Mouse (Mus musculus) embryo, embryonic 10.5 days (tissue): ENCODE measurements around the gene Tmem108.
A peak's percentile ranks its signal among the peaks of the same experiment; 100 is the strongest.
"Not testable (repeated sequence)": the region's sequence is repeated elsewhere in the genome, so short reads cannot be mapped to it uniquely, and the experiment has no call there.

Experiments
- DNase-seq: peaks from one replicate; pipeline ENCODE4 v3.0.0-alpha.2; 2015; ENCODE audit warnings: low spot score

Gene Tmem108

GRCm38 (mm10) chr9:103681741-103682330 lies 79.8 kb downstream of the Tmem108 start:
- DNase-seq: peak; percentile 32

GRCm38 (mm10) chr9:103679234-103679633 lies 82.4 kb downstream of the Tmem108 start:
- DNase-seq: no peak

- DNase-seq: no peak
Observed at GRCm38 (mm10) chr9:103678531-103679060, 83.0 kb downstream of the Tmem108 start.

- no peak for DNase-seq
Observed at GRCm38 (mm10) chr9:103677811-103678210, 83.8 kb downstream of the Tmem108 start.

- DNase-seq: no peak
Observed at GRCm38 (mm10) chr9:103675721-103676480, 85.7 kb downstream of the Tmem108 start.

- no peak for DNase-seq
Observed at GRCm38 (mm10) chr9:103672881-103673280, 88.8 kb downstream of the Tmem108 start.

- DNase-seq: not testable (repeated sequence)
Observed at GRCm38 (mm10) chr9:103670592-103671113, 91.0 kb downstream of the Tmem108 start.

GRCm38 (mm10) chr9:103668830-103669229 lies 92.8 kb downstream of the Tmem108 start:
- no peak for DNase-seq

GRCm38 (mm10) chr9:103665817-103666216 lies 95.8 kb downstream of the Tmem108 start:
- no peak for DNase-seq

- no peak for DNase-seq
Observed at GRCm38 (mm10) chr9:103664151-103664550, 97.5 kb downstream of the Tmem108 start.

- no peak for DNase-seq
Observed at GRCm38 (mm10) chr9:103661873-103662272, 99.8 kb downstream of the Tmem108 start.

- no peak for DNase-seq
Observed at GRCm38 (mm10) chr9:103657981-103658380, 103.7 kb downstream of the Tmem108 start.

GRCm38 (mm10) chr9:103657183-103657975 lies 104.3 kb downstream of the Tmem108 start:
- no peak for DNase-seq

GRCm38 (mm10) chr9:103653995-103654587 lies 107.5 kb downstream of the Tmem108 start:
- peak; percentile 76 for DNase-seq

- no peak for DNase-seq
Observed at GRCm38 (mm10) chr9:103652127-103652882, 109.3 kb downstream of the Tmem108 start.

- DNase-seq: no peak
Observed at GRCm38 (mm10) chr9:103646605-103647004, 115.0 kb downstream of the Tmem108 start.

- no peak for DNase-seq
Observed at GRCm38 (mm10) chr9:103645724-103646123, 115.9 kb downstream of the Tmem108 start.

- DNase-seq: no peak
Observed at GRCm38 (mm10) chr9:103642300-103642699, 119.3 kb downstream of the Tmem108 start.

- no peak for DNase-seq
Observed at GRCm38 (mm10) chr9:103641340-103641739, 120.3 kb downstream of the Tmem108 start.

GRCm38 (mm10) chr9:103639413-103639812 lies 122.2 kb downstream of the Tmem108 start:
- DNase-seq: no peak

- no peak for DNase-seq
Observed at GRCm38 (mm10) chr9:103637451-103637850, 124.2 kb downstream of the Tmem108 start.
